Mouse (Mus musculus): ENCODE measurements around the gene Clgn. TPM values are rescaled to one million over a fixed set of nuclear protein-coding genes. Genes with fewer than 3 reads are reported as not detected.

The Clgn gene
- polyA plus RNA-seq, 1 experiment from 2014 or later, result 13.2 TPM

DNA sequence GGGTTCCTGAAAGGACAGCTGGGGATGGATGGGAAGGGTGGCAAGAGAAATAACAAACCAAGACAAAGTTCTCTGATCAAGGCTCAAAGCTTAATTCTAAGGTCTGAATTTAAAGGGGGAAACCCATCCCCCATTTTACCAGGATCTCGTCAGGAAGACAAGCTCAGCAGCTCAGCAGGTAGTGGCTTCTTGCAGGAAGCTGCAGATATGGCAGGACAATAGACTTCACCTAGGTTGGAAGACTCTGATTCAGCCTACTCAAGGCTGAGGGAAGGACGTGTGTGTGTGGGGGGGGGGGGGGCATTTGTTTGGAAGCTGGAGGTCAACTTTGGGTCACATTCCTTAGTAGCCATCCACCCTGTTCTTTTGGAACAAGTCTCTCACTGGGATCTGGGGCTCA is 6.8 kb upstream of the Clgn start:
- no peak for DNase-seq (ENCODE audit: low spot score)
- no peak overlapping the region for H3K27ac ChIP-seq
- no peaks in the 10 kb centered on the region for H3K36me3 ChIP-seq (replicated peaks; ENCODE audit: control insufficient read depth, insufficient read depth)
- no peaks in the 10 kb centered on the region for H3K4me1 ChIP-seq (replicated peaks; ENCODE audit: control insufficient read depth, insufficient read depth, low read length)
- no peak overlapping the region for H3K4me2 ChIP-seq (replicated peaks)
- WGBS, result 34% methylated on average over 2 of the region's 2 CpGs
- ATAC-seq (ENCODE audit: low FRiP score), result no peak
- H3K9me3 ChIP-seq (ENCODE audit: control insufficient read depth, low read length), result no peaks in the 10 kb centered on the region
- no peaks in the 10 kb centered on the region for H3K27me3 ChIP-seq (ENCODE audit: control insufficient read depth, insufficient read depth, low read length)
- H3K4me3 ChIP-seq (replicated peaks; ENCODE audit: low read length), result no peak overlapping the region
- H3K9ac ChIP-seq, result no peak overlapping the region

DNA sequence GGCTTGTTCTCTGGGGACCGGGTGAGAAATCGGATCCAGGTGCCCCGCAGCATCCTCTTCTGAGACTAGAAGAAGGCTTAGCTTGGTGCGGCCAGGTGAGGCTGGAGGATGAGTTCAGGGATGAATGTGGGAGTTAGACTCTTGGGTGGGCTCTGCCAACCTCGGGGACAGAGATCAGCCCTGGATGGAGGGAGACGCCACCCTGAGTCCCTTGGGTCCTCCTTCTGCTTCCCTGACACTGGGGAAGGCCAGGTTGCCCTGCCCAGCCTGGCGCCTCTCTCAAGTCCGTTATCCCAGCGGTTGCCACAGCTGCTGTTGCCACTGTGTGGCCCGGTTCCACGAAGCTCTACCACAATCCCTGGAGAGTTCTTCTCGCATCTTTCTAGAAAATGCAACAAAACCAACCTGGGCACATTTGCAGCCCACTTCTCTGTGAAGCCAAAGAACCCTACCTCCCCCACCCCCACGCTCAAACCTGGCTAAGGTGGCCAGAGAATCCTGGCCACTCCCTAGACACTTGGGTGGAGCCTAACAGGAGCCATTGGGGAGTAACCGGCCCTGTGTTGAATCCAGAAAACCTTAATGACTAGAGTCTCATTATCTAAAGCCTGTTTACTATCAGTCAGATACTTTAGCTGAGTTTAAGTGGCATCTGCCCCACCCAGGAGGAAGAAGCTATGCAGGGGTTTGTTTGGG is 487 bp downstream of the Clgn start:
- no peak overlapping the region for H3K27ac ChIP-seq
- H3K36me3 ChIP-seq (replicated peaks; ENCODE audit: control insufficient read depth, insufficient read depth), result no peaks in the 10 kb centered on the region
- WGBS, result 8% methylated on average over 14 of the region's 14 CpGs
- H3K27me3 ChIP-seq (ENCODE audit: control insufficient read depth, insufficient read depth, low read length), result no peaks in the 10 kb centered on the region
- H3K9me3 ChIP-seq (ENCODE audit: control insufficient read depth, low read length), result no peaks in the 10 kb centered on the region
- H3K4me3 ChIP-seq (replicated peaks; ENCODE audit: low read length), result peak overlapping the region; percentile 68
- DNase-seq (ENCODE audit: low spot score), result no peak
- H3K4me1 ChIP-seq (replicated peaks; ENCODE audit: control insufficient read depth, insufficient read depth, low read length), result no peaks in the 10 kb centered on the region
- H3K9ac ChIP-seq, result peak overlapping the region; percentile 81
- peak overlapping the region; percentile 77 for H3K4me2 ChIP-seq (replicated peaks)
- ATAC-seq (ENCODE audit: low FRiP score), result peak; percentile 74

DNA sequence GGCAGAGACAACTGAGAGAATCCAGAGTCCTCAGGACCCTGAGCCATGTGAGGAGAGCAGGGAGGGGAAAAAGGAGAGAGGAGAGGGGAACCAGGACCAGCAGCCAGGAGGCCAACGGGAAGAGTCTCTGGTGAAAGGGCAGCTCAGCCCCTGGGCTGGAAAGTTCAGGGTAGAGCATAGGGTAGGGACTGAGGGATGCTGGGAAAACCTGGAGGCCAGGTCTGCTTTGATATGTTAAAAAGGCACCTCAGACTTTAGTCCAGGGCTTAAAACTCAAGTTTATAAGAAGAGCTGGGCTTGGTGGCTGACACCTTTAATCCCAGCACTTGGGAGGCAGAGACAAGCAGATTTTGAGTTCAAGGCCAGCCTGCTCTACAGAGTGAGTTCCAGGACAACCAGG is 2.9 kb downstream of the Clgn start:
- H3K4me1 ChIP-seq (replicated peaks; ENCODE audit: control insufficient read depth, insufficient read depth, low read length), result no peaks in the 10 kb centered on the region
- H3K36me3 ChIP-seq (replicated peaks; ENCODE audit: control insufficient read depth, insufficient read depth), result no peaks in the 10 kb centered on the region
- DNase-seq (ENCODE audit: low spot score) (no peak), ATAC-seq (ENCODE audit: low FRiP score) (no peak)
- H3K9ac ChIP-seq, result no peak overlapping the region
- H3K27me3 ChIP-seq (ENCODE audit: control insufficient read depth, insufficient read depth, low read length), result no peaks in the 10 kb centered on the region
- no peaks in the 10 kb centered on the region for H3K9me3 ChIP-seq (ENCODE audit: control insufficient read depth, low read length)
- H3K4me3 ChIP-seq (replicated peaks; ENCODE audit: low read length), result no peak overlapping the region
- H3K4me2 ChIP-seq (replicated peaks), result no peak overlapping the region
- H3K27ac ChIP-seq, result no peak overlapping the region
- WGBS, result 67% methylated on average over 1 of the region's 1 CpGs

DNA sequence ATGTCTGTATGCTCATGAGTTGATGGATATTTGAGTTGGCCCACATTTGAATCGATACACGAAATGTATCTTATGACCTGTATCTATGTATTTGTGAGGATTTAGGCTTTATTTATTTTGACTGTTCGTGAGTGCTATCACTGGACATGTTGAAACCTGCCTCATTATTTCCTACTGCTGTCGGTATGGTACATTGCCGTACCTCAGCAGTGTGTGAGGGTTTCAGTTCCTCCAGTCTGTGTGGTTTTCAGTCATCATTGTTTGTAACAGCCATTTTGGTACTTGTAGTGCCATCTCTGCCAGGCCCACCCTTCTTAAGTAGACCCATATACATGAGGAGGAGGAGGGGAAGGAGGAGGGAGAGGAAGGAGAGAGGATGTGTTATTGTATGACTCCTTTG is 4.7 kb downstream of the Clgn start:
- DNase-seq (ENCODE audit: low spot score) (no peak), ATAC-seq (ENCODE audit: low FRiP score) (no peak)
- Histone ChIP-seq H3K4me1 (replicated peaks; ENCODE audit: control insufficient read depth, insufficient read depth, low read length) (no peaks in the 10 kb centered on the region), H3K36me3 (replicated peaks; ENCODE audit: control insufficient read depth, insufficient read depth) (no peaks in the 10 kb centered on the region), H3K4me2 (replicated peaks) (no peak overlapping the region), H3K27me3 (ENCODE audit: control insufficient read depth, insufficient read depth, low read length) (no peaks in the 10 kb centered on the region), H3K4me3 (replicated peaks; ENCODE audit: low read length) (no peak overlapping the region), H3K27ac (no peak overlapping the region), H3K9ac (no peak overlapping the region), H3K9me3 (ENCODE audit: control insufficient read depth, low read length) (no peaks in the 10 kb centered on the region)
- WGBS, result 93% methylated on average over 5 of the region's 5 CpGs

DNA sequence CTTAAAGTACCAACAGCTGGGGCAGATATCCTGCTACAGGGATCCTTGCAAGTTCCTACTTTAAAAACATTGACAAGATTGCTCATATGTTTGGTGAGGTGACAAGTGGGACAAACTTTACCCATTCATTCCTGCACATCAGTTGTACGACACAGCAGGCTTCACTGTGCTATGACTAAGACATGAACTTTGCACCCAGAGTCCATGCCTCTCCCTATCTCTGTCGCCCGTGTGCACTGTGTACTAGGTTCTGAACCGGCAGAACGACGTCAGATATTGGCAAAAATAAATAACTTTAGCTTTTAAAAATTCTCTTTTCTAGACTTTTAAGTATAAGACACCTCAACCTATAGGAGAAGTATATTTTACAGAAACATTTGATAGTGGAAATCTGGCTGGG is 7.0 kb downstream of the Clgn start:
- Histone ChIP-seq H3K27ac (no peak overlapping the region), H3K4me3 (replicated peaks; ENCODE audit: low read length) (no peak overlapping the region), H3K9ac (no peak overlapping the region), H3K4me1 (replicated peaks; ENCODE audit: control insufficient read depth, insufficient read depth, low read length) (no peaks in the 10 kb centered on the region), H3K36me3 (replicated peaks; ENCODE audit: control insufficient read depth, insufficient read depth) (no peaks in the 10 kb centered on the region), H3K4me2 (replicated peaks) (no peak overlapping the region), H3K27me3 (ENCODE audit: control insufficient read depth, insufficient read depth, low read length) (no peaks in the 10 kb centered on the region), H3K9me3 (ENCODE audit: control insufficient read depth, low read length) (no peaks in the 10 kb centered on the region)
- 92% methylated on average over 6 of the region's 6 CpGs for WGBS
- DNase-seq (ENCODE audit: low spot score) (no peak), ATAC-seq (ENCODE audit: low FRiP score) (no peak)

DNA sequence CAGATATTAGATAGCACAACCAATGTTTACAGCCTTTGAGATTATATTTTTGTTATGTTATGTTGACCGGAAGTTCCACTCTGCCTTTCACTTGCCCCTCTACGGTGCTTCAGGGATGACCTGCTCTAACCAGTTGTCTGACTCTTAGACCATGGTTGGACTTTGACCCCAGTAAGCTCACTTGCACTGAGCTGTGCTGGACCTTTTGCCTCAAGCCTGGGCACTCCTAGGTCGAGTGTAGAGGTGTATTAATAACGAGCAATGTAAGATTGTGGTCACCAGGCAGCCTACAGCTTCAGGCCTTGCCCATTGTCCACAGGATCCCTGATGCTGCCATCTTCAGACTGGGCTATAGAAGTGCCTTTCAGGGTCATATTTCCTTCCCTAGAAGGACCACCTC is 8.1 kb downstream of the Clgn start:
- H3K4me2 ChIP-seq (replicated peaks), result no peak overlapping the region
- H3K9ac ChIP-seq, result no peak overlapping the region
- DNase-seq (ENCODE audit: low spot score), result no peak
- WGBS, result 74% methylated on average over 4 of the region's 4 CpGs
- ATAC-seq (ENCODE audit: low FRiP score), result no peak
- no peaks in the 10 kb centered on the region for H3K4me1 ChIP-seq (replicated peaks; ENCODE audit: control insufficient read depth, insufficient read depth, low read length)
- H3K27ac ChIP-seq, result no peak overlapping the region
- H3K9me3 ChIP-seq (ENCODE audit: control insufficient read depth, low read length), result no peaks in the 10 kb centered on the region
- no peaks in the 10 kb centered on the region for H3K27me3 ChIP-seq (ENCODE audit: control insufficient read depth, insufficient read depth, low read length)
- H3K36me3 ChIP-seq (replicated peaks; ENCODE audit: control insufficient read depth, insufficient read depth), result no peaks in the 10 kb centered on the region
- no peak overlapping the region for H3K4me3 ChIP-seq (replicated peaks; ENCODE audit: low read length)

DNA sequence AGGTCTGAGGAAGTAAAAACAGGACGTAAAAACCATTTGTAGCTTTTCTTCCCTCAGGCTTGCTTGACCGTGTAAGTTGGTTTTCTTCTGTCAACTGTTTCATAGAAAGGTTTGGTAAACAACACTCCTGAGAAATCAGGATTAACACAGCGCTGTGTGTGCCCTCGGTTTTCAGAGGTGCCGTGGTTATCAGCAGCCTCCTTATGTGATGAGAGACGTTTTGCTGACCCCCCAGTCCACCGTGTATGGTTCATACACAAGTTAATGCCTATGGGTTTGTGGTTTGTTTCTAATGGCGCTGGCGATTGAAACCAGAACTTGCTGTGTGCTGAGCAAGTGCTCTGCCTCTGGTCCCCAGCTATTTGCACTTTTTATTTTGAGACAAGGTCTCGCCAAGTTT is 15.9 kb downstream of the Clgn start:
- no peaks in the 10 kb centered on the region for H3K36me3 ChIP-seq (replicated peaks; ENCODE audit: control insufficient read depth, insufficient read depth)
- ATAC-seq (ENCODE audit: low FRiP score), result no peak
- H3K9ac ChIP-seq, result no peak overlapping the region
- H3K9me3 ChIP-seq (ENCODE audit: control insufficient read depth, low read length), result no peaks in the 10 kb centered on the region
- no peaks in the 10 kb centered on the region for H3K4me1 ChIP-seq (replicated peaks; ENCODE audit: control insufficient read depth, insufficient read depth, low read length)
- no peak overlapping the region for H3K4me2 ChIP-seq (replicated peaks)
- no peaks in the 10 kb centered on the region for H3K27me3 ChIP-seq (ENCODE audit: control insufficient read depth, insufficient read depth, low read length)
- H3K27ac ChIP-seq, result no peak overlapping the region
- DNase-seq (ENCODE audit: low spot score), result no peak
- 86% methylated on average over 10 of the region's 10 CpGs for WGBS
- H3K4me3 ChIP-seq (replicated peaks; ENCODE audit: low read length), result no peak overlapping the region

DNA sequence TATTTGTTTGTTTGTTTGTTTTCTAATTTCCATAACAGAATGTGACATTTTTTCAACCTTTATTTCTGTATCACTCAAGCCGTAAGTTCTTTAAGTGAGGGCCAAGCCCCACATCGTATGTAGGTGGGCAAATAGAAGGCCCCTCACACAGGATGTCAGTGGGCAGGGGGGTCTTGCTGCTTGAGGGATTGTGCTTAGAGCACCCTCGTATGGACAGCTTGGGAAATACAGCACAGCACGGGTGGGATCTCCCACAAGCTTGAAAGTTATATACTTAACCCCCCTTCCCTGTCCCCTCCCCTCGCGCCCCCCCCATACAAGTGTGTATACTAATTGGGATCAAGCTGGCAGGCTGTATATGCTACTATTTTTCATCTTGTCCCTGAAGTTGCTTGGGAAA is 17.2 kb downstream of the Clgn start:
- no peaks in the 10 kb centered on the region for H3K4me1 ChIP-seq (replicated peaks; ENCODE audit: control insufficient read depth, insufficient read depth, low read length)
- H3K4me3 ChIP-seq (replicated peaks; ENCODE audit: low read length), result no peak overlapping the region
- no peak overlapping the region for H3K27ac ChIP-seq
- no peak overlapping the region for H3K4me2 ChIP-seq (replicated peaks)
- no peak overlapping the region for H3K9ac ChIP-seq
- H3K27me3 ChIP-seq (ENCODE audit: control insufficient read depth, insufficient read depth, low read length), result no peaks in the 10 kb centered on the region
- WGBS, result 35% methylated on average over 6 of the region's 6 CpGs
- no peaks in the 10 kb centered on the region for H3K9me3 ChIP-seq (ENCODE audit: control insufficient read depth, low read length)
- ATAC-seq (ENCODE audit: low FRiP score) (no peak), DNase-seq (ENCODE audit: low spot score) (no peak)
- H3K36me3 ChIP-seq (replicated peaks; ENCODE audit: control insufficient read depth, insufficient read depth), result no peaks in the 10 kb centered on the region

DNA sequence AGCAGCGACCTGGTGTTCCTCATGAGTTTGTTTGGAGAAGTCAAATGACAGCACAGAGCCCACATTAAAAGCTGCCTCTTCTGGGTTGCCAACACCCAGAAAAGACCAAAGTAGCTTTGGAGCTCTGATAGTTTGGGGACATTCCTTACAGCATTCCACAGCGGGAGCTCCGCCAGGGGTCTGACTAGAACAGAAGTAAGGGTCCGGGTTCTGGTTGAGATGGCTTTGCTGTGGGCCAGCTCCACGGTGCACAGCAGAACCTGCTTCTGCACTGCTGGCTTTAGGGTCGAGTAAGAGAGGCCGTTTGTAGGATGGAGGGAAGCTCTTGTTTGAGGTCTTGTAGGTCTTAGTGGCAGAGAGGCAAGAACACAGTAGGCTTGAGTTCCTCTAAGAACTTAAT is 18.8 kb downstream of the Clgn start:
- no peaks in the 10 kb centered on the region for H3K9me3 ChIP-seq (ENCODE audit: control insufficient read depth, low read length)
- ATAC-seq (ENCODE audit: low FRiP score) (no peak), DNase-seq (ENCODE audit: low spot score) (no peak)
- no peak overlapping the region for H3K27ac ChIP-seq
- no peak overlapping the region for H3K4me2 ChIP-seq (replicated peaks)
- H3K9ac ChIP-seq, result no peak overlapping the region
- WGBS, result 85% methylated on average over 7 of the region's 7 CpGs
- no peaks in the 10 kb centered on the region for H3K27me3 ChIP-seq (ENCODE audit: control insufficient read depth, insufficient read depth, low read length)
- no peaks in the 10 kb centered on the region for H3K36me3 ChIP-seq (replicated peaks; ENCODE audit: control insufficient read depth, insufficient read depth)
- no peak overlapping the region for H3K4me3 ChIP-seq (replicated peaks; ENCODE audit: low read length)
- H3K4me1 ChIP-seq (replicated peaks; ENCODE audit: control insufficient read depth, insufficient read depth, low read length), result no peaks in the 10 kb centered on the region

DNA sequence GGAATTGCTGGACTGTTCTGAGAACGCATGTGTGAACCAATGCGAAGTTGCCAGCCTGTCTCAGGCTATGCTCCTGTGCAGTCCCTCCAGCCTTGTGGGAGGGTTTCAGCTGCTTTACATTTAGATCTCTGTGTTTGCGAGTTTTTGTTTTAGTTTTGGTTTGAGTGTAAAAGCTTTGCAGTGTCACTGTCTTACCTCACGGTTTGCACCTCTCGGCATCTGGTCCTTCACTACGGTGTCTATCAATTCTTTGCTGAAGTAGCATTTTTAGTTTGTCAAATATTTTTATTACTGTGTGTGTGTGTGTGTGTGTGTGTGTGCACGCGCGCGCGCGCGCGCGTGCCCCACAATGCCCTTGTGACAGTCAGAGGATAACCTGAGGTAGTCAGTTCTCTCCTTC is 27.2 kb downstream of the Clgn start:
- Histone ChIP-seq H3K4me3 (replicated peaks; ENCODE audit: low read length) (no peak overlapping the region), H3K27ac (no peak overlapping the region), H3K4me1 (replicated peaks; ENCODE audit: control insufficient read depth, insufficient read depth, low read length) (no peaks in the 10 kb centered on the region), H3K9ac (no peak overlapping the region), H3K9me3 (ENCODE audit: control insufficient read depth, low read length) (no peaks in the 10 kb centered on the region), H3K27me3 (ENCODE audit: control insufficient read depth, insufficient read depth, low read length) (no peaks in the 10 kb centered on the region), H3K4me2 (replicated peaks) (no peak overlapping the region), H3K36me3 (replicated peaks; ENCODE audit: control insufficient read depth, insufficient read depth) (no peaks in the 10 kb centered on the region; the same call in 1 of the 2 replicates)
- WGBS, result 98% methylated on average over 15 of the region's 15 CpGs
- DNase-seq (ENCODE audit: low spot score) (no peak), ATAC-seq (ENCODE audit: low FRiP score) (no peak)
